Mouse (Mus musculus) C2C12 (cell line): ENCODE results near the gene Herc4. TPM values are rescaled to one million over a fixed set of nuclear protein-coding genes. Genes with fewer than 3 reads are reported as not detected.

Source experiments
- H3K27me3 ChIP-seq: one replicate; pipeline ENCODE4 v1.6.1; 2011; ENCODE audit not compliant: control insufficient read depth, insufficient read depth, insufficient read length
- H3K36me3 ChIP-seq: one replicate; pipeline ENCODE4 v1.6.1; 2011; ENCODE audit not compliant: control insufficient read depth, insufficient read depth
- H3K4me3 ChIP-seq: one replicate; pipeline ENCODE4 v1.5.1; 2011; ENCODE audit warnings: mild to moderate bottlenecking, control low read depth; ENCODE audit not compliant: poor library complexity, insufficient read depth, severe bottlenecking
- H3K79me2 ChIP-seq: one replicate; pipeline ENCODE4 v1.6.1; 2011; ENCODE audit not compliant: control insufficient read depth, insufficient read depth
- H3K79me3 ChIP-seq: one replicate; pipeline ENCODE4 v1.6.1; 2011; ENCODE audit warnings: low read depth, control low read depth
- H3ac ChIP-seq: one replicate; pipeline ENCODE3; 2011; ENCODE audit warnings: low read depth; ENCODE audit not compliant: control insufficient read depth, insufficient read length
- CEBPB ChIP-seq: IDR thresholded peaks from one replicate; pipeline ENCODE4 v1.6.1; 2011; ENCODE audit warnings: low read depth, mild to moderate bottlenecking, control low read depth, moderate library complexity
- CTCF ChIP-seq: IDR thresholded peaks from one replicate; pipeline ENCODE4 v1.5.1; 2011; ENCODE audit not compliant: control insufficient read depth, insufficient read depth, insufficient read length
- FOSL1 ChIP-seq: IDR thresholded peaks from one replicate; pipeline ENCODE4 v1.8.0; 2011; ENCODE audit warnings: mild to moderate bottlenecking, low read length; ENCODE audit not compliant: poor library complexity, insufficient read depth, severe bottlenecking
- MAX ChIP-seq: IDR thresholded peaks from one replicate; pipeline ENCODE4 v1.6.1; 2011; ENCODE audit warnings: mild to moderate bottlenecking, control low read depth
- MYOD1 ChIP-seq: IDR thresholded peaks from one replicate; pipeline ENCODE4 v1.6.1; 2011; ENCODE audit warnings: low read depth; ENCODE audit not compliant: control insufficient read depth, insufficient read length
- MYOG ChIP-seq: IDR thresholded peaks from one replicate; pipeline ENCODE4 v1.6.1; 2011; ENCODE audit not compliant: control insufficient read depth, insufficient read length; ENCODE audit errors: extremely low read depth
- USF1 ChIP-seq: IDR thresholded peaks from one replicate; pipeline ENCODE4 v1.6.1; 2011; ENCODE audit warnings: low read depth, mild to moderate bottlenecking, control low read depth, moderate library complexity
- polyA plus RNA-seq: library from polyadenylated mRNA; unstranded; fragments of >200 nt; fragmentation: generic; extraction: Trizol; gene quantifications from one replicate; pipeline ENCODE4 v1.2.1, GENCODE M21; 2012; ENCODE audit warnings: missing spikeins

The Herc4 gene
- polyA plus RNA-seq, 1 experiment = 10.7 TPM

GRCm38 (mm10) chr10:63242798-63243435, 693 bp upstream of the Herc4 start:
- H3K27me3 ChIP-seq = no peaks in the 10 kb centered on the region
- H3K79me3 ChIP-seq = peaks cover 31% of the 10 kb centered on the region
- peaks cover 23% of the 10 kb centered on the region for H3K36me3 ChIP-seq
- H3ac ChIP-seq = peak overlapping the region; percentile 7
- peaks cover 41% of the 10 kb centered on the region for H3K79me2 ChIP-seq
- TF ChIP-seq FOSL1 (no peak), USF1 (no peak)
- H3K4me3 ChIP-seq = peak overlapping the region; percentile 38

- Histone ChIP-seq H3K27me3 (no peaks in the 10 kb centered on the region), H3K79me2 (peaks cover 53% of the 10 kb centered on the region), H3K4me3 (peak overlapping the region; percentile 98), H3ac (peak overlapping the region; percentile 92), H3K79me3 (peaks cover 38% of the 10 kb centered on the region), H3K36me3 (peaks cover 23% of the 10 kb centered on the region)
- TF ChIP-seq FOSL1 (no peak), CEBPB (no peak), MYOD1 (no peak), MAX (no peak), USF1 (no peak), CTCF (no peak), MYOG (no peak)
Observed at GRCm38 (mm10) chr10:63244055-63244671, 553 bp downstream of the Herc4 start.

- no peak overlapping the region for H3ac ChIP-seq
- H3K79me2 ChIP-seq = peaks cover 59% of the 10 kb centered on the region
- peak overlapping the region; percentile 98 for H3K4me3 ChIP-seq
- TF ChIP-seq USF1 (no peak), MAX (no peak), FOSL1 (no peak), MYOG (no peak), CEBPB (no peak), CTCF (peak; percentile 10)
- peaks cover 38% of the 10 kb centered on the region for H3K79me3 ChIP-seq
- no peaks in the 10 kb centered on the region for H3K27me3 ChIP-seq
- peaks cover 28% of the 10 kb centered on the region for H3K36me3 ChIP-seq
Observed at GRCm38 (mm10) chr10:63244746-63245145, 1.1 kb downstream of the Herc4 start.

- Histone ChIP-seq H3ac (no peak overlapping the region), H3K79me2 (peaks cover 70% of the 10 kb centered on the region), H3K79me3 (peaks cover 42% of the 10 kb centered on the region), H3K4me3 (no peak overlapping the region), H3K27me3 (no peaks in the 10 kb centered on the region), H3K36me3 (peaks cover 39% of the 10 kb centered on the region)
- no peak for TF ChIP-seq CTCF
- no peak for TF ChIP-seq FOSL1
Observed at GRCm38 (mm10) chr10:63245846-63246245, 2.2 kb downstream of the Herc4 start.

GRCm38 (mm10) chr10:63247457-63247856, 3.8 kb downstream of the Herc4 start:
- Histone ChIP-seq H3K4me3 (no peak overlapping the region), H3K79me3 (peaks cover 42% of the 10 kb centered on the region), H3K36me3 (peaks cover 52% of the 10 kb centered on the region), H3K79me2 (peaks cover 83% of the 10 kb centered on the region), H3K27me3 (no peaks in the 10 kb centered on the region), H3ac (no peak overlapping the region)
- TF ChIP-seq FOSL1 (no peak), MAX (no peak), MYOD1 (no peak), USF1 (no peak), MYOG (no peak), CEBPB (no peak), CTCF (no peak)

- Histone ChIP-seq H3K79me3 (peaks cover 45% of the 10 kb centered on the region), H3K79me2 (peaks cover 93% of the 10 kb centered on the region), H3K4me3 (no peak overlapping the region), H3ac (no peak overlapping the region), H3K36me3 (peaks cover 57% of the 10 kb centered on the region), H3K27me3 (no peaks in the 10 kb centered on the region)
- TF ChIP-seq MYOD1 = no peak
- TF ChIP-seq FOSL1 = no peak
- TF ChIP-seq USF1 = no peak
- no peak for TF ChIP-seq CEBPB
- TF ChIP-seq MYOG = no peak
- TF ChIP-seq CTCF = no peak
- no peak for TF ChIP-seq MAX
Observed at GRCm38 (mm10) chr10:63248421-63248820, 4.8 kb downstream of the Herc4 start.
